Mouse (Mus musculus) right cerebral cortex, adult 2 months (tissue): ENCODE results near the gene Pik3cd.
"Not testable (repeated sequence)": the region's sequence is repeated elsewhere in the genome, so short reads cannot be mapped to it uniquely, and the experiment has no call there.

Source experiments
- DNase-seq, 2 experiments: peaks; one replicate each; pipeline ENCODE4 v3.0.0; 2021 to 2022; ENCODE audit warnings: low spot score in 2 of 2

Gene Pik3cd

GRCm38 (mm10) chr4:149650493-149651193, 51.7 kb downstream of the Pik3cd start:
- DNase-seq, result peak; percentile 76 to 82

- no peak for DNase-seq
These were observed 54.2 kb downstream of the Pik3cd start for GRCm38 (mm10) chr4:149648031-149648805.

DNA sequence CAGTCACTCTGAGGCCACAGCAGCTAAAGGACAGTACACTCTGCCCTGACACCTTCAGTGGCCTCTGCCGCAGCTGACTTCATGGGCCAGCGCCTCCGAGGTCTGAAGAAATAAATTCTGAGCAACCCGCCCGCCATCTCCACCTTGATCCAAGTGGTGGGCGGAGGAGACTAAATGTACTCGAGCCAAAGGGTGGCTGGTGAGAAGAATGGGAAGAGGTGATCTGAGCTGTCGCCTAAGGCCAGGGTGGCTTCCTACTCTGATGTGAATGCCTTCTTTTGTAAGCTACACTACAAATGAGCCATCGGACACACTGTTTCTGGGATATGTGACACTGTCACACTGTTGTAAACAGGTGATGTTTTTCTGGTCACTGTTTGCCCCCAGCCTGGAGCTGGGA, 56.6 kb downstream of the Pik3cd start:
- DNase-seq, result no peak

GRCm38 (mm10) chr4:149641956-149642355, 60.4 kb downstream of the Pik3cd start:
- no peak for DNase-seq

GRCm38 (mm10) chr4:149641400-149641799, 61.0 kb downstream of the Pik3cd start:
- DNase-seq, result no peak

- DNase-seq, result no peak
These were observed 61.5 kb downstream of the Pik3cd start for GRCm38 (mm10) chr4:149640831-149641230.

GRCm38 (mm10) chr4:149637942-149638341, 64.4 kb downstream of the Pik3cd start:
- DNase-seq, result no peak

GRCm38 (mm10) chr4:149635915-149636415, 66.4 kb downstream of the Pik3cd start:
- no peak for DNase-seq

- no peak for DNase-seq
These were observed 67.4 kb downstream of the Pik3cd start for GRCm38 (mm10) chr4:149634966-149635365.

DNA sequence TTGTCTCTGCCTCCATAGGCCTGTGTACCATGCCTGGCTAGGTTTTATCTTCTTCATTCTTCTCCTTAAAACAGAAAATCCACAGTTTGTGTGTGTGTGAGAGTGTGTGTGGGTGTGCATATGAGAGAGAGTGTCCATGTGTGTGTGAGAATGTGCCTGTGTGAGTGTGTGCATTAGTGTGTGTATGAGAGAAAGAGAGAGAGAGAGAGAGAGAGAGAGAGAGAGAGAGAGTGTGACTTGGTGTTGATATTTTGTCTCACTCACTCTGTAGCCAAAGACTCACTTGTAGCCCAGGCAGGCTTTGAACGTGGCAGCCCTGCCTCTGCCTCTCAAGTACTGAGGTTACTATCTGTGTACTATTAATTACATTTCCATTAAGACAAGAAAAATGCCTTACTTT, 68.2 kb downstream of the Pik3cd start:
- DNase-seq, result no peak

DNA sequence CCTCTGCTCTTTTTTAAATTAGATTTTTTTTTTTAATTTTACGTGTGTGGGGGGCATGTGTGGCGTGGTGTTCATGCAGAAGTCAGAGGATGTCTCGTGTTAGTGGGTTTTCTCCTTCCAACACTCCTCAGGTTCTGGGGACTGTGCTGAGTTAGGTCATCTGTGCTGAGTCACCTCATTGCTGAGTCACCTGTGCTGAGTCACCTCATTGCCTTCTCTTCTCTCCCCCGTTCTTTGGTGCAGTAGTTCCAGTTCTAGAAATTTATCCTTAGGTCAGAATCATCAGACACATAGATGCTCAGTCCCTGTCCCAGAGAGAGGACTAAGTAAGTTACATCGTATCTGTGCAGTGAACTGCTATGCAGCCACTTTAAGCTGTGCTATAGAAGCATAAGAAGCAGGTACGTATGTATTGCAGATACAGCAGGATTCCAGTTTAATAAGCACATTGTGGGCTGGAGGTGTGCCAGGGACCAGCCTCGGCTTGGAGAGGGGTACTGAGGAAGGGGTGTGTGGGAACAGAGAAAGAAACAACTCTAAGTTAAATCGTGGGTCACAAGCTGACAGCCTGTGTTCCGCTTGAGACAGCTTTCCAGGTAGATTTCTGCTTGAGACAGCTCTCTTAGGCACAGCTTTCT, 69.6 kb downstream of the Pik3cd start:
- DNase-seq, result peak; percentile 64

- DNase-seq, result no peak
These were observed 73.6 kb downstream of the Pik3cd start for GRCm38 (mm10) chr4:149628810-149629209.

- DNase-seq, result peak; percentile 61 to 66
These were observed 74.0 kb downstream of the Pik3cd start for GRCm38 (mm10) chr4:149628372-149628771.

- no peak for DNase-seq
These were observed 75.6 kb downstream of the Pik3cd start for GRCm38 (mm10) chr4:149626809-149627208.

DNA sequence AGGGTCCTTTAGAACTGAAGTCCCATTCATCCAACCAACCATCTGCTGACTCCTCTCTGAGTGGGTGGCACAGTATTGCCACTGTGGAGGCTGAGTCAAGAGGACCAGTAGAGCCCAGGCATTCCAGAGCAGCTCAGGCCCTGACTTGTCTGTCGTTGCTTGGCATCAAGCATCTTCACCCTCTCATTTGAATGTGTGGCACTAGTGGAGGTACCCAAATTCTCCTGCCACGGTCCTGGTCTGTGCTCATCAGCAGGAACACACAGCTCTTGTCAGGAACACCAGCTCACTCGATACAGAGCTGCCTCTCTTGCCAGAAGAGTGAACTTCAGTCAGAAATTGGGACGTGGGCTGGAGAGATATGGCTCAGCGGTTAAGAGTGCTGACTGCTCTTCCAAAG, 78.7 kb downstream of the Pik3cd start:
- DNase-seq, result no peak

DNA sequence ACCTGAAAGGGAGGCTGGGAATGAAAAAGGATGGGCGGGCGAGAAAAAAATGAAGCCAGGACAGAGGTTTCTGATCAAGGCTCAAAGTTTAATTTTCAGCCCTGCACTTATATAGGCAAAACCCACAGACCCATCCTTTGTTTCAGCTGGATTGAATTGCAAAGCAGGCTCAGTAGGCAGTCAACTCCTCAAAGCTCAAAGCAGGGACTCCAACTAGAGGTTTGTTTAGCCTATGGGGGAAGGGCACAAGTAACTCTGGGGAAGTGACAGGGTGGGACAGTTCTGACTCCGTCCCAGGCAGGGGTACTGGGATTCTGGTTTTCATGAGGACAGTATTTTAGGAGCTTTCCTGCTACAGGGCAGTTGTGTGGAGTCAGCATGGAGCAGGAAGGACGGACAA, 81.1 kb downstream of the Pik3cd start:
- DNase-seq, result no peak

DNA sequence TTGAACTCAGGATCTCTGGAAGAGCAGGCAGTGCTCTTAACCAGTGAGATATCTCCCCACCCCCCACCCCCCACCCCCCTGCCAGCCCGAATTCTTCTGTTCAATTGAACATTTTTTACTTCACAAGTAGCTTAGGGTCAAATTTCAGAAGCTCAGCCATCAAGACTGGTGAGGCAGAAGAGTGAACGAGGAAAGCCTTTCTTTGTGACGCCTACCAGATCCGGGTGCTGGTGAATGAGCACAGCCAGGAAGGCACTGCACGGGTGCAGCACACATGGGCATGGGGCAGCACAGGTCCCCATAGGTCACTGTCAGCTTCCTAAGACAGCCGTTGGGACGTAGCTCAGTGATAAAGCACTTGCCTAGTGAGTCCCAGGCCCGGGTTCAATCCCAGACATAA, 82.4 kb downstream of the Pik3cd start:
- no peak for DNase-seq

GRCm38 (mm10) chr4:149616999-149617398, 85.4 kb downstream of the Pik3cd start:
- not testable (repeated sequence) for DNase-seq

GRCm38 (mm10) chr4:149614869-149615268, 87.5 kb downstream of the Pik3cd start:
- no peak for DNase-seq

DNA sequence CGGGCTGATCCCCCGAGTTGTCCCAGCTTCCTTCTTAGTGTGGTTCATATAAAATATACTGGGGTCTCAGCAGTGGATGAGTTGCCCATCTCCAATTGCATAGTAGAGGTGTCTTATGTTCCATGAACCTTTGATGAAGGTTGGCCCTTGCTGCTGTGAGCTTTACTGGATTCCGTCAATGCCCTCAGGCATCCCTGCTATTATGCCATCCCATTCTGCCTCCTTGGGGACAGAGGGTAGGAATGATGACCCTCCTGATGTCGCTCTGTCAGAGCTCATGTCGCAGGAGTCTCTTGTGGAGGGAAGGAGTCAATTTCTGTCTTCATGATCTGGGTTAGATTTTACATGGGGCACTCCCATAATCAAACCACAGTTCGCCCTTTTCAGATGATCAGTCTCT, 88.9 kb downstream of the Pik3cd start:
- DNase-seq, result not testable (repeated sequence)

- DNase-seq, result peak; percentile 55 to 74
These were observed 90.9 kb downstream of the Pik3cd start for GRCm38 (mm10) chr4:149611376-149612044.
